Mouse (Mus musculus) stomach, postnatal 0 days (tissue): ENCODE measurements around the gene Usp5. TPM values are rescaled to one million over a fixed set of nuclear protein-coding genes. Genes with fewer than 3 reads are reported as not detected.
A peak's percentile ranks its signal among the peaks of the same experiment; 100 is the strongest.

ENCODE experiments used
- ATAC-seq: fragments of 200-750 bp; cut with Nextera tagmentation; 2 replicates; pipeline ENCODE4 v1.8.0; 2017; ENCODE audit not compliant: low FRiP score, low TSS enrichment
- DNase-seq: peaks from one replicate; pipeline ENCODE4 v3.0.0-alpha.2; 2016; ENCODE audit warnings: low spot score
- H3K27ac ChIP-seq: fragments of 300-500 bp; sonication (generic); replicated peaks from 2 replicates; pipeline ENCODE4 v1.5.1; 2014; ENCODE audit warnings: mild to moderate bottlenecking, control low read depth
- H3K27me3 ChIP-seq: fragments of 300-500 bp; sonication (generic); 2 replicates; pipeline ENCODE4 v1.6.1; 2014; ENCODE audit warnings: low read length; ENCODE audit not compliant: control insufficient read depth, insufficient read depth
- H3K36me3 ChIP-seq: fragments of 300-500 bp; sonication (generic); 2 replicates; pipeline ENCODE4 v1.6.1; 2014; ENCODE audit warnings: low read length, mixed read lengths; ENCODE audit not compliant: control insufficient read depth, insufficient read depth
- H3K4me1 ChIP-seq: fragments of 300-500 bp; sonication (generic); replicated peaks from 2 replicates; pipeline ENCODE4 v1.6.1; 2014; ENCODE audit warnings: antibody characterized with exemption; ENCODE audit not compliant: control insufficient read depth, insufficient read depth
- H3K4me2 ChIP-seq: fragments of 300-500 bp; sonication (generic); replicated peaks from 2 replicates; pipeline ENCODE4 v1.6.1; 2014; ENCODE audit warnings: low read depth, mild to moderate bottlenecking, control low read depth, moderate library complexity
- H3K4me3 ChIP-seq: fragments of 300-500 bp; sonication (generic); 2 replicates; pipeline ENCODE4 v1.5.1; 2014; ENCODE audit warnings: low read depth, low read length, control low read depth
- H3K9ac ChIP-seq: fragments of 300-500 bp; sonication (generic); 2 replicates; pipeline ENCODE4 v1.6.1; 2014; ENCODE audit warnings: mild to moderate bottlenecking, low read length, control low read depth, mixed read lengths
- H3K9me3 ChIP-seq: fragments of 300-500 bp; sonication (generic); 2 replicates; pipeline ENCODE4 v1.6.1; 2016; ENCODE audit warnings: low read length; ENCODE audit not compliant: control insufficient read depth
- CTCF ChIP-seq: IDR thresholded peaks from 2 replicates; pipeline ENCODE4 v1.5.1; 2016; ENCODE audit warnings: antibody characterized with exemption, low read depth, mild to moderate bottlenecking, moderate library complexity
- EP300 ChIP-seq: optimal IDR thresholded peaks from 2 replicates; pipeline ENCODE3; 2016; ENCODE audit warnings: antibody characterized with exemption
- WGBS: fragments of 180-500 bp; shearing (Covaris S2); extraction: QIAGEN DNeasy Blood & Tissue Kit; methylation state at CpG from one replicate; pipeline ENCODE4 v1.1.7; 2014; 5-methylcytosine and 5-hydroxymethylcytosine counted together
- polyA plus RNA-seq: library from polyadenylated mRNA; unstranded; fragments of >200 nt; fragmentation: Nextera tagmentation; extraction: Ambion mirVana; gene quantifications from 2 replicates; pipeline ENCODE4 v1.2.1, GENCODE M21; 2015

Usp5 gene
- polyA plus RNA-seq, 1 experiment from 2014 or later, result 60.3 TPM

GRCm38 (mm10) chr6:124814858-124815774 is 14.2 kb downstream of the Usp5 start:
- H3K4me3 ChIP-seq, result no peak overlapping the region
- peaks cover 4% of the 10 kb centered on the region for H3K4me1 ChIP-seq
- H3K27me3 ChIP-seq, result no peaks in the 10 kb centered on the region
- peak overlapping the region; percentile 64; the same call in 1 of the 2 replicates for H3K4me2 ChIP-seq
- H3K9ac ChIP-seq, result no peak overlapping the region
- peaks cover 39% of the 10 kb centered on the region for H3K36me3 ChIP-seq
- no peak for ATAC-seq
- no peak for TF ChIP-seq CTCF
- TF ChIP-seq EP300, result no peak
- no peak overlapping the region for H3K27ac ChIP-seq
- no peaks in the 10 kb centered on the region for H3K9me3 ChIP-seq
- WGBS, result 71% methylated on average over 8 of the region's 9 CpGs
- DNase-seq, result no peak

- peak overlapping the region; percentile 64 for H3K4me2 ChIP-seq
- peak overlapping the region; percentile 59 for H3K4me3 ChIP-seq
- H3K9ac ChIP-seq, result peak overlapping the region; percentile 66; the same call in 1 of the 2 replicates
- no peak for TF ChIP-seq CTCF
- TF ChIP-seq EP300, result no peak
- no peaks in the 10 kb centered on the region for H3K9me3 ChIP-seq
- 30% methylated on average over 8 of the region's 8 CpGs for WGBS
- H3K27me3 ChIP-seq, result no peaks in the 10 kb centered on the region
- no peak for DNase-seq
- no peak overlapping the region for H3K27ac ChIP-seq
- ATAC-seq, result peak; percentile 16; the same call in 1 of the 2 replicates
- peaks cover 33% of the 10 kb centered on the region for H3K36me3 ChIP-seq
- peaks cover 4% of the 10 kb centered on the region for H3K4me1 ChIP-seq
Observed at GRCm38 (mm10) chr6:124814448-124814847, 14.8 kb downstream of the Usp5 start.

GRCm38 (mm10) chr6:124813933-124814332 is 15.4 kb downstream of the Usp5 start, which contains the start of gene Tpi1:
Tpi1 (minus strand) TSS chr6:124814296.
- Histone ChIP-seq H3K27ac (peak within 1 kb of the TSS; percentile 85), H3K4me3 (peak within 1 kb of the TSS; percentile 59), H3K36me3 (peaks cover 31% of the 10 kb centered on the region), H3K27me3 (no peaks in the 10 kb centered on the region), H3K4me1 (peaks cover 4% of the 10 kb centered on the region), H3K9ac (peak within 1 kb of the TSS; percentile 66), H3K4me2 (peak within 1 kb of the TSS; percentile 64), H3K9me3 (no peaks in the 10 kb centered on the region)
- peak; percentile 21; the same call in 1 of the 2 replicates for TF ChIP-seq CTCF
- TF ChIP-seq EP300, result no peak
- ATAC-seq (peak; percentile 90), DNase-seq (peak; percentile 94)
- under 1% methylated on average over 22 of the region's 22 CpGs for WGBS

- Histone ChIP-seq H3K4me1 (peaks cover 4% of the 10 kb centered on the region), H3K4me3 (peak overlapping the region; percentile 59), H3K9ac (peak overlapping the region; percentile 66), H3K36me3 (peaks cover 31% of the 10 kb centered on the region), H3K9me3 (no peaks in the 10 kb centered on the region), H3K4me2 (peak overlapping the region; percentile 64), H3K27ac (peak overlapping the region; percentile 85), H3K27me3 (no peaks in the 10 kb centered on the region)
- ATAC-seq (peak; percentile 47), DNase-seq (peak; percentile 76)
- whole genome bisulfite sequencing, result 1% methylated on average over 18 of the region's 18 CpGs
- TF ChIP-seq CTCF (no peak), EP300 (no peak)
Observed at GRCm38 (mm10) chr6:124813496-124813895, 15.8 kb downstream of the Usp5 start.

- H3K36me3 ChIP-seq, result peaks cover 27% of the 10 kb centered on the region
- WGBS, result 8% methylated on average over 9 of the region's 9 CpGs
- TF ChIP-seq CTCF (no peak), EP300 (no peak)
Observed at GRCm38 (mm10) chr6:124812848-124813247, 16.4 kb downstream of the Usp5 start.

More at GRCm38 (mm10) chr6:124812848-124813247, 16.4 kb downstream of the Usp5 start:
- Histone ChIP-seq H3K4me3 (peak overlapping the region; percentile 59), H3K4me2 (peak overlapping the region; percentile 64), H3K9ac (peak overlapping the region; percentile 66), H3K27ac (peak overlapping the region; percentile 85), H3K9me3 (no peaks in the 10 kb centered on the region), H3K4me1 (peaks cover 6% of the 10 kb centered on the region), H3K27me3 (no peaks in the 10 kb centered on the region)
- DNase-seq (no peak), ATAC-seq (no peak)
